Mouse (Mus musculus) embryonic facial prominence, embryonic 11.5 days (tissue): Measurements from ENCODE around the gene Trmt5. TPM values are rescaled to one million over a fixed set of nuclear protein-coding genes. Genes with fewer than 3 reads are reported as not detected.

Experiments
- ATAC-seq: fragments of 200-750 bp; cut with Nextera tagmentation; replicated peaks from 2 replicates; pipeline ENCODE4 v1.8.0; 2017; ENCODE audit warnings: low read depth; ENCODE audit not compliant: insufficient number of reproducible peaks, low FRiP score, low TSS enrichment
- DNase-seq: peaks from one replicate; pipeline ENCODE4 v3.0.0-alpha.2; 2015; ENCODE audit warnings: low spot score
- H3K27ac ChIP-seq: fragments of 300-500 bp; sonication (generic); replicated peaks from 2 replicates; pipeline ENCODE4 v1.5.1; 2014; ENCODE audit warnings: mild to moderate bottlenecking, low read depth, low read length, control low read depth
- H3K27me3 ChIP-seq: fragments of 300-500 bp; sonication (generic); 2 replicates; pipeline ENCODE4 v1.6.1; 2014; ENCODE audit warnings: mild to moderate bottlenecking, low read length, moderate library complexity, mixed read lengths; ENCODE audit not compliant: control insufficient read depth, insufficient read depth
- H3K36me3 ChIP-seq: fragments of 300-500 bp; sonication (generic); replicated peaks from 2 replicates; pipeline ENCODE4 v1.6.1; 2014; ENCODE audit warnings: low read depth, mild to moderate bottlenecking, low read length, moderate library complexity, mixed read lengths; ENCODE audit not compliant: control insufficient read depth, insufficient read depth
- H3K4me1 ChIP-seq: fragments of 300-500 bp; sonication (generic); 2 replicates; pipeline ENCODE4 v1.6.1; 2014; ENCODE audit warnings: low read length, mixed read lengths; ENCODE audit not compliant: control insufficient read depth, insufficient read depth
- H3K4me2 ChIP-seq: fragments of 300-500 bp; sonication (generic); 2 replicates; pipeline ENCODE4 v1.6.1; 2014; ENCODE audit warnings: low read depth, mild to moderate bottlenecking, control low read depth, low read length, moderate library complexity
- H3K4me3 ChIP-seq: fragments of 300-500 bp; sonication (generic); 2 replicates; pipeline ENCODE4 v1.5.1; 2014; ENCODE audit warnings: low read depth, low read length, control low read depth
- H3K9ac ChIP-seq: fragments of 300-500 bp; sonication (generic); replicated peaks from 2 replicates; pipeline ENCODE4 v1.6.1; 2014; ENCODE audit warnings: mild to moderate bottlenecking, control low read depth, low read length
- H3K9me3 ChIP-seq: fragments of 300-500 bp; sonication (generic); replicated peaks from 2 replicates; pipeline ENCODE4 v1.6.1; 2016; ENCODE audit warnings: mild to moderate bottlenecking, low read length, inconsistent platforms, mixed read lengths; ENCODE audit not compliant: control insufficient read depth
- WGBS: fragments of 180-500 bp; shearing (Covaris S2); extraction: QIAGEN DNeasy Blood & Tissue Kit; methylation state at CpG from one replicate; pipeline ENCODE4 v1.1.7; 2014; 5-methylcytosine and 5-hydroxymethylcytosine counted together
- polyA plus RNA-seq: library from polyadenylated mRNA; unstranded; fragments of >200 nt; fragmentation: Nextera tagmentation; extraction: Ambion mirVana; gene quantifications from 2 replicates; pipeline ENCODE4 v1.2.1, GENCODE M21; 2014

Gene Trmt5
- polyA plus RNA-seq, 1 experiment from 2014 or later, result 23.7 TPM

DNA sequence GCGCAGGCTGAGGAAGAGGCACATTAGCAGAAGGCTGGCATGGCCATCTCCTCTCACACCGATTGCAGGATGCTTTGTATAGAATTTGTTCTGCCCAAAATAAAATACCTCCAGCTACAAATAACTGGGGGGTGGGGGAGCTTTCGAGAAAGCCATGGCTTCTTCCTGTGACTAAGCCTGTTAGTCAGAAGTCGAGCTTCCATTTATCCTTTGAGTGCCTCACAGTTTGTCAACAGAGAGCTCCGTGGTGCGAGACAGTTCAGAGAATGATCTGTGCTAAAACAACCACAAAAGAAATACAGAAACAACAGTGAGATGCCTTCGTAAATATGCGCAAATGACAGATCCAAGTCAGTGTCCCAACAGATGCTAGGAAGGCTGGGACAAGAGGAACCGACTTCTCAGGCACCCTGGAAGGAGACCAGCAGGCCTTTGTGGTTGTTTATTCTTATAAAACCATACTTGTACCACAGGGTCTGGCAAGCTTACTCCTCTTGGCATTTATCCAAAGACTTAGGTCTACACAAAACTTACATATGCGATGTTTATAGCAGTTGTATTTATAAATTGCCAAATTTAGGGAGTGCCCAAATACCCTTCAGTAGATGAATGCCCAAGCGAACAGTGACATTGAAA lies 9.1 kb upstream of the Trmt5 start:
- Histone ChIP-seq H3K9ac (no peak overlapping the region), H3K4me2 (no peak overlapping the region), H3K4me3 (no peak overlapping the region), H3K4me1 (no peaks in the 10 kb centered on the region), H3K9me3 (no peaks in the 10 kb centered on the region), H3K36me3 (no peaks in the 10 kb centered on the region), H3K27me3 (no peaks in the 10 kb centered on the region), H3K27ac (no peak overlapping the region)
- no peak for ATAC-seq
- 89% methylated on average over 11 of the region's 11 CpGs for WGBS
- DNase-seq, result no peak

GRCm38 (mm10) chr12:73294884-73295283 lies 8.4 kb upstream of the Trmt5 start:
- H3K27ac ChIP-seq, result no peak overlapping the region
- H3K9ac ChIP-seq, result no peak overlapping the region
- DNase-seq (no peak), ATAC-seq (no peak)
- no peaks in the 10 kb centered on the region for H3K27me3 ChIP-seq
- no peaks in the 10 kb centered on the region for H3K4me1 ChIP-seq
- no peak overlapping the region for H3K4me3 ChIP-seq
- H3K9me3 ChIP-seq, result no peaks in the 10 kb centered on the region
- no peak overlapping the region for H3K4me2 ChIP-seq
- H3K36me3 ChIP-seq, result no peaks in the 10 kb centered on the region

- Histone ChIP-seq H3K4me1 (peaks cover 3% of the 10 kb centered on the region; the same call in 1 of the 2 replicates), H3K4me3 (no peak overlapping the region), H3K9ac (no peak overlapping the region), H3K4me2 (no peak overlapping the region), H3K27ac (no peak overlapping the region), H3K9me3 (no peaks in the 10 kb centered on the region), H3K27me3 (no peaks in the 10 kb centered on the region), H3K36me3 (no peaks in the 10 kb centered on the region)
- no peak for ATAC-seq
- no peak for DNase-seq
- WGBS, result 91% methylated on average over 3 of the region's 3 CpGs
These were observed 2.1 kb upstream of the Trmt5 start for GRCm38 (mm10) chr12:73288626-73289025.

- Histone ChIP-seq H3K27me3 (no peaks in the 10 kb centered on the region), H3K9ac (no peak overlapping the region), H3K4me2 (peak overlapping the region; percentile 71; the same call in 1 of the 2 replicates), H3K9me3 (no peaks in the 10 kb centered on the region), H3K4me1 (peaks cover 3% of the 10 kb centered on the region; the same call in 1 of the 2 replicates), H3K4me3 (no peak overlapping the region; the same call in 1 of the 2 replicates), H3K36me3 (no peaks in the 10 kb centered on the region), H3K27ac (no peak overlapping the region)
- WGBS, result 72% methylated on average over 8 of the region's 8 CpGs
- ATAC-seq (no peak), DNase-seq (no peak)
These were observed 1.1 kb upstream of the Trmt5 start for GRCm38 (mm10) chr12:73287609-73288008.

- H3K9me3 ChIP-seq, result no peaks in the 10 kb centered on the region
- H3K9ac ChIP-seq, result no peak overlapping the region
- no peak overlapping the region for H3K4me2 ChIP-seq
- H3K4me3 ChIP-seq, result no peak overlapping the region
- H3K36me3 ChIP-seq, result peaks cover 7% of the 10 kb centered on the region
- no peaks in the 10 kb centered on the region for H3K4me1 ChIP-seq
- H3K27ac ChIP-seq, result no peak overlapping the region
- no peak for ATAC-seq
- WGBS, result 95% methylated on average over 3 of the region's 3 CpGs
- no peaks in the 10 kb centered on the region for H3K27me3 ChIP-seq
- DNase-seq, result no peak
These were observed 11.6 kb downstream of the Trmt5 start for GRCm38 (mm10) chr12:73274921-73275320.

- Histone ChIP-seq H3K27ac (no peak overlapping the region), H3K27me3 (no peaks in the 10 kb centered on the region), H3K9me3 (no peaks in the 10 kb centered on the region), H3K9ac (no peak overlapping the region), H3K36me3 (no peaks in the 10 kb centered on the region), H3K4me1 (no peaks in the 10 kb centered on the region), H3K4me3 (no peak overlapping the region), H3K4me2 (no peak overlapping the region)
- no peak for ATAC-seq
- DNase-seq, result no peak
- 81% methylated on average over 4 of the region's 4 CpGs for WGBS
These were observed 16.6 kb downstream of the Trmt5 start for GRCm38 (mm10) chr12:73269933-73270332.

- ATAC-seq, result no peak
These were observed 17.0 kb downstream of the Trmt5 start for GRCm38 (mm10) chr12:73269531-73269930.

GRCm38 (mm10) chr12:73268497-73268896 lies 18.0 kb downstream of the Trmt5 start:
- Histone ChIP-seq H3K27ac (no peak overlapping the region), H3K9me3 (no peaks in the 10 kb centered on the region), H3K4me1 (no peaks in the 10 kb centered on the region), H3K27me3 (no peaks in the 10 kb centered on the region), H3K36me3 (no peaks in the 10 kb centered on the region), H3K4me3 (no peak overlapping the region), H3K4me2 (no peak overlapping the region), H3K9ac (no peak overlapping the region)
- ATAC-seq (no peak), DNase-seq (peak; percentile 22)
- 37% methylated on average over 1 of the region's 1 CpGs for WGBS

More at GRCm38 (mm10) chr12:73269531-73269930, 17.0 kb downstream of the Trmt5 start:
- no peaks in the 10 kb centered on the region for H3K4me1 ChIP-seq
- DNase-seq, result no peak
- no peak overlapping the region for H3K9ac ChIP-seq
- H3K36me3 ChIP-seq, result no peaks in the 10 kb centered on the region
- H3K4me2 ChIP-seq, result no peak overlapping the region
- H3K9me3 ChIP-seq, result no peaks in the 10 kb centered on the region
- WGBS, result 78% methylated on average over 3 of the region's 3 CpGs
- no peak overlapping the region for H3K27ac ChIP-seq
- no peaks in the 10 kb centered on the region for H3K27me3 ChIP-seq
- H3K4me3 ChIP-seq, result no peak overlapping the region
